Mouse (Mus musculus) 416B (cell line): ENCODE measurements at regions not wholly inside any gene's neighbourhood (a gene's known extent, or its start where the extent isn't known, plus 50 kb on each side); places are given as distances from the start of the nearest gene placed in this dataset.

Source experiments
- DNase-seq: peaks from one replicate; pipeline ENCODE4 v3.0.0; 2011; ENCODE audit warnings: low read depth

DNA sequence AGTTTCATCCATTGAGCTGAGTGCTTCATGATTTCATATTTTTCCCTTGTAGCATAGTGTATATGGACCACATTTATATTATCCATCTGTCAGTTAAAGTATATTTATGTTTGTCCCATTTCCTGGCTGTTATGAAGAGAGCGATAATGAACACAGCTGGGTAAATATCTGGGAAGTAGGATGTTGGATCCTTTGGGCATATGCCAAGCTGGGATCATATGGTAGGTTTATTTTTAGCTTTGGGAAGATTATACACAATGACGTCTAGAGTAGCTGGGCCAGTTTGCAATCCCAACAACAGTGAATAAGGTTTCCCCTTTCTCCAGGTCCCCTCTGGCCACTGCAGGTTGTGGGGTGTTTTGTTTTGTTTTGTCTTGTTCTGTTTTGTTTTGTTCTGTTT is 164.5 kb downstream of the Gm765 start:
- no peak for DNase-seq

DNA sequence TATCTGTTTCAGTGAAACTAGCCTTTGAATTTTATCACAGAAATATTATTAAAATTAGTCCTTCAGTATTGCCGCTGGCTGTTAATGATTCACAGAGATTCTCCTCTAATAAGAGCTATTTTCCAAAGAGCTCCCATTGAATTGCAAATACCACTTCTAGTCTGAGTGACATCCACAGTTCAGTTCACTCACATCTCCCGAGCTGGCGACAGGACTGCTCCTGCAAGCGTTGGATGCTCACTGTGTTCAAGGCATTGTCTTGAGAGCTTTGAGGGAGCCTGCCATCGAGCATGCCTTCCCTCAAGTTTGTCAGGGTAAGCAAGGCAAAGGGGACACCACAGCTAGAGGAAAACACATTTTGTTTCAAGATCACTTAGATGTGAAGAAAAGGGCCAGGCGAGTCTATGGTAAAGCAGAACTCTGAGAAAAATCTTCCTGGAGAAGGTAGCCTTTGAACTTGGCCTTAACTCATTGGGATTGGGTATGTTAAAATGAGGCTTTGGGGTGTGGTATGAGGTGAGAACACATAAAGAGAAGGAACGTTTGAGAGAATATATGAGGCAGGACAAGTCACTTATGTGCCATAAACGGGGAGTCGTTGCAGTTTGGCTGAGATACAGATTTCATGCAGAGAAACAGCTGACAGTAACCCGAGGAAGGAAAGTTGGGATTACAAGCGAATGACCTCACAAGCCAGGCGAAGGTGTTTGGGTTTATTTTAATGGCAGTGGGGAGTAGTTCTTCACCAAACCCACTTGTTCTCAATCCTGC is 193.3 kb downstream of the Gm765 start:
- DNase-seq, result no peak

DNA sequence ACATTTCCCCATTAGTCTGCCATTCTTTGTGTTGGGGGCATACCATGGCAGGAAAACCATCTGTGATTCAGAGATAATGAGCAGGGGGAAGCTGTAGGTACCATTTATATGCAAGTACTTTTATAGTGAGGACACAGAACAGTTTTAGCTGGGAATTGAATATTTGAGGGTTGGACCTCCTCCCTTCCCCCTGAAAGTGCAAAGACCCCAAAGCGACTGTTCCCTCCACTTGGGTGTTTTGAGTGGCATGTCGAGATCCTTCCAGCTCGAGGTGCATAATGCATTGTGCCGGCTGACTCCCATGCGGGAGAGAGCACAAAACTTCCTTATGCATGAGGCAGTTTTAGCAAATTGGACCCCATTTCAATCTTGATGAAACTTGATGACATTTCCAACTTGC is 194.7 kb downstream of the Gm765 start:
- DNase-seq, result no peak

GRCm38 (mm10) chr6:98132931-98133330 is 209.6 kb downstream of the Gm765 start:
- peak; percentile 28 for DNase-seq

- no peak for DNase-seq
Measured at GRCm38 (mm10) chr6:98125434-98125833, 217.1 kb downstream of the Gm765 start.

- no peak for DNase-seq
Measured at GRCm38 (mm10) chr6:98118355-98119150, 224.0 kb downstream of the Gm765 start.

GRCm38 (mm10) chr6:98114327-98115134 is 228.0 kb downstream of the Gm765 start:
- no peak for DNase-seq

DNA sequence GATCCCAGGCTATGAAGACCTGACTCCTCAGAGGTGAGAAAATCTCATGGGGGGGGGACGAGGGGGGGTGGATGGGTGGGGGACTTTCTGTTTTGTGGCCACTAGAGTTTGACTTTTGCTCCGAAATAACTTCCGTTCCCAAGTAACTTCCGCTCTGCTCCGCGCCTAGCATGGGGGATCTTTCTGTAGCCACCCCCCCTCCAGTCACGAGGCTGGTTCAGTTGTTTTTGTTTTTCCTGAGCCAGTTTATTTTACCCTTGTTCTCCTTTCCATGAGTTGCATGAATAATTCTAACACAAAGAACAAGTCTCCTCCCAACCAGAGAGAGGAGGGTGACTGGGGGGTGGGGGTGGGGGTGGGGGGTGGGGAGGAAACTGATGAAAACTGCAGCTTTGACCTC is 228.8 kb downstream of the Gm765 start:
- no peak for DNase-seq

DNA sequence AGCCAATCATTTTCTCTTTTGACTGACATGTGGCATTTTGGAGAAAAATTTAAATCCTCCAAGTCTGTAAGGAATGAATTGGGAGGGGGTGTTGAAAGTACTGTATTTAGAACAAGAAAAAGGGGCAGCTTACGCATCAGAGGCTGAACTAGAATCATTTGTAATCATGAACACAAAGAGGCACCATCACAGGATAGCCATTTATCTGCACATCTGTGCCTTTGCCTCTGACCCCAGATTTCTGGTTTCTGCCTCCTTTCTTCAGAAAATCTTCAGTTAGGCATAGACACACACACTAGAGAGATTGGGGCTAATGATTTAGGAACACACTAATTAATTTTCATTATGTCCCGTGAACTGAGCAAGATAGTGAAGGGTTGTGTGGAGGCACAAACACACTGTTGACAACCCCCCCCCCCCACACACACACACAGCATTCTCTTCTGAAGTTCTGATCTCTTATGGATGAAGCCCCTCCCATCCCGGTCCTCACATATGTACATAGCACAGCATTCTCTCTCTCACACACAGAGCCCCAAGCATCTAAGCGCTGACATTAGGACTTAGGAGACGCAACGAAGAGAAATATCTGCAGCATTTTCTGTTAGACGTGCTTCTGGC is 229.9 kb downstream of the Gm765 start:
- DNase-seq, result no peak

DNA sequence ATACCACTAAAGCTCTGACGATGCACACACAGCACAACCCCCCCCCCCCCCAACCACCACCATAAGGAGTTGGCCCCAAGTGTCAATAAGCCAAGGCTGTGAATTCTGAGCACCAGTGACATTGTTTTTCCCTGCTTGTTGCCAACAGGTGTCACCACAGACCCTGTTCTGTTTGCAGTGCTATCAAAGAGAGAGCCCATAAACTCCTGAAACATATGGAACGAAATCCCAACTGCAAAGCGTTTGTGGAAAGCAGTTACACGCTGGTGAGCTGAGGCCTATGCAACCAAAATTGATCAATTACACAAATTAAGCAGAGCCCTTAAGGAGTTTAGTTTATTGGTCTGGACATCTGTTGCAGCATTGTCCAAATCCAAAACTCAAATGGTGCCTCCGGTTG is 235.4 kb downstream of the Gm765 start:
- no peak for DNase-seq

DNA sequence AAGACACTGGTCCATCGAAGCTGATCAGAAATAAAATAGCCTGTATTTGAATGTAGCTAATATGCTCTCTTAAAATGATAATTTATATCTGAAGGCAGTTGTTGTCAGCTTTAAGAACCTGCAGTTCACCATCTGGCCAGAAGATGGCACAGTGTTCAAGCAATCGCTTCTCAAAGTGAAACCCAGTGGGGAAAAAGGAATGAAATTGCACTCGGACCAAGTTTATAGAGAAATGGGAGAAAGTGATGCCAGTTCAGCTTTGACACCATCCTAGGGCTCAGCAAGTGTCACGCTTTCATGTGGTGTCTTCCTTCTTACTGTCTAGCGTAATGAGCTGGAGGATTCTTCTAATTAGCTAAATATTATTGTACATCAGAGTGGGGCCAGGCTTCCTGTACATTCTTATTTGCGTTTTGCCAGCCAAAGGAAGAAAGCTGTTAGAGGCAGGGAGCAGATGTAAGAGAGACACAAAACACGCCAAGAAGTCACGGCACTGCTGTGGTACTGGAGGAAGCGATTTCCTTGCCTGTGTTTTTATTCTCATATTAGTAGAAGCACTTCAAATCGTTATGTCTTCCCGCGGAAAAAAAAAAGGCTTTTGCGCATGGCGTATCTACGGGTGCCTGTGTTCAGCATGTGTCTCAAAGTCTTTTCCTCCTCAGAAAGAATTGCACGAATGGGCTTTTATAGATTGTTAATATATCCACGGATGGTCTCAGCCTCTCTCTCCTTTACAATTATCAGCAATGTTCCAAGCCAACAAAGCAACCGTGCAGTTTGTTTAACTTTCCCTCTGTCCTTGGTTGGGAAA is 237.1 kb downstream of the Gm765 start:
- peak; percentile 74 for DNase-seq

DNA sequence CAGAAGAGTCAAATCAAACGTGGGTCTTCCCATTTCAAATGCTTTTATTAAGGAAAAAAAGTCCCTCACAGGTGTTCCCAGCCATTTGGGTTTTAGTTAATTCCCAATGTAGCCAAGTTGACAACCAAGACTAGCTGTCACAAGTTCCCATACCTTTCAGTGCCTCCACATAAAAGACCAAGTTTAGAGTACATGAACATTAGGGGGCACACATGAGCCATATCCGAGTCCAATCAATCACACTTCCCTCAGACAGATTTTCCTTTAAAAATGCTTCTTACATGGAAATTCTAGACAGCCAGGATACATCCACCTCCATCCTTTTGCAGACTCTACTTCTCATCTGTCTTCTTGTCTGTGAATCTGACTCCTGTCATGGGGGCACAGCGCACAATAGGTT is 238.1 kb downstream of the Gm765 start:
- DNase-seq, result peak; percentile 5

GRCm38 (mm10) chr6:98101023-98101422 is 241.5 kb downstream of the Gm765 start:
- no peak for DNase-seq

DNA sequence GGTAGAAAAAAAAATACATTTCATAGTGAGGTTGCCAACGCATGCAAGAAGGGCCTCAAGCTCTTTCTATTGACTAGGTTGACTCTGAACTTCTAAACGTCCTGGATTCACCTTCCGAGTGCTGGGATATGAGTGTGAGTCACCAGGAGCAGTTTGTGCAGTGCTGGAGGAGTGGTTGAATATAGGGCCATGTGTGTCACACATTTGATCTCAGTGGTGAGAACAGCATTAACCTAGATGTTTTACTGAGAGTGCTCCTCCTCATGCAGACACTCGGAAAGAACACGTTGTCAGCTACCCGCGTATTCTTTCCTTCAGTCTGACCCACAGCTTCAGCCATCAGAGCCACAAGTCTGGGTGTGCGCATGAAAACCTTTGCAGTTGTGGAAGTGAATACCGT is 243.4 kb downstream of the Gm765 start:
- no peak for DNase-seq

- DNase-seq, result no peak
Measured at GRCm38 (mm10) chr6:98095243-98095642, 247.3 kb downstream of the Gm765 start.

GRCm38 (mm10) chr6:98089185-98089584 is 253.4 kb downstream of the Gm765 start:
- DNase-seq, result peak; percentile 7

- DNase-seq, result no peak
Measured at GRCm38 (mm10) chr6:98080076-98080475, 262.5 kb downstream of the Gm765 start.
